Mouse (Mus musculus): ENCODE results near the gene Mthfd2. TPM values are rescaled to one million over a fixed set of nuclear protein-coding genes. Genes with fewer than 3 reads are reported as not detected.

The Mthfd2 gene
- polyA plus RNA-seq (2012; rRNA removed) (28.5 and 44.4 TPM in 2 replicates), polyA plus RNA-seq (2014; fragmentation: Nextera tagmentation; extraction: Ambion mirVana) (66.0 and 67.7 TPM in 2 replicates)

GRCm38 (mm10) chr6:83325525-83326393, at the start of gene Mthfd2, which contains the start of gene Mob1a:
Gene Mthfd2 (minus strand): TSS chr6:83325908.
Gene Mob1a (plus strand): TSS chr6:83326016.
- peak within 1 kb of the TSS; percentile 96 for H3K9ac ChIP-seq (replicated peaks)
- under 1% methylated on average over 62 of the region's 65 CpGs for WGBS (ENCODE audit: insufficient replicate concordance)
- peak within 1 kb of the TSS; percentile 97 for H3K4me2 ChIP-seq (ENCODE audit: low read depth)
- peak within 1 kb of the TSS; percentile 93 for H3K27ac ChIP-seq
- ATAC-seq (ENCODE audit: insufficient read depth) (peak; percentile 98), DNase-seq (ENCODE audit: low read depth in 3 of 3, low spot score in 3 of 3) (peak; percentile 95 to 96 (median 95))
- peaks cover 28% of the 10 kb centered on the region for H3K36me3 ChIP-seq (replicated peaks; ENCODE audit: control insufficient read depth, insufficient read depth, low read depth)
- TF ChIP-seq CTCF (IDR thresholded peaks at IDR 0.05; ENCODE audit: low read depth) (no peak), EP300 (IDR thresholded peaks at IDR 0.05; ENCODE audit: low read depth) (peak; percentile 87)
- H3K27me3 ChIP-seq (ENCODE audit: control insufficient read depth, insufficient read depth, low read length), result no peaks in the 10 kb centered on the region
- H3K4me1 ChIP-seq (replicated peaks; ENCODE audit: control insufficient read depth in 2 of 2, insufficient read depth in 2 of 2, low read length in 1 of 2), result peaks cover 15 to 17% of the 10 kb centered on the region in 2 experiments
- peak within 1 kb of the TSS; percentile 95 to 98 for H3K4me3 ChIP-seq (ENCODE audit: insufficient read depth in 1 of 2, low read depth in 2 of 2, low read length in 2 of 2)
- no peaks in the 10 kb centered on the region for H3K9me3 ChIP-seq (ENCODE audit: control insufficient read depth, low read length)

DNA sequence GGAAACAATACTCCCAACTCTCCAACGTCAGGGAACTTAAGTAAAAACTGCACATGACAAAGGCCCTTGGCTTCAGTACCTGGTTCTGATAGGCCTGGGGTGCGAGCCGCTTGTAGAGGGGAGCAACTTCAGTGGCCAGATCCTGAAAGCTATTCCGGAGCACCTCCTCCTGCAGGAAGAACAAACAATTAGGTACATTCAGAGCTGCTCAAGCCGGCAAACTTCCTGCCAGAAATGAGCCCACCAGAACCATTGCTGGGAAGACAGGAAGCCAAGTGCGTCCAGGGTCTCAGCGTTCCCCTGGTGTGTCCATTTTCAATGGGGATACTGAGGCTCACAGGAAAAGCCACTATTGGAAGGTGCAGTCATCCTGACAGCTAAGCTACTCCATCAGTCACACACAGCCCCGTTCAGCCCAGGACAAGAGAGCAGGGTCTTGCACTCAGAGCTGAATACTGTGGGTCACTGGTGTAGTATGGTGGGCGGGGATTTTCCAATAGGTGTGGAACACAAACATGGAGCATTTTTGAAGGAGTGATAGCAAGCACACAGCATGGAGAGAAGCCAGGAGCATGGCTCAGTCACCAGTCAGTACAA, 48.1 kb upstream of the Mthfd2 start:
- no peak for TF ChIP-seq EP300 (IDR thresholded peaks at IDR 0.05; ENCODE audit: low read depth)
- TF ChIP-seq CTCF (IDR thresholded peaks at IDR 0.05; ENCODE audit: low read depth), result no peak
- Histone ChIP-seq H3K27me3 (ENCODE audit: control insufficient read depth, insufficient read depth, low read length) (no peaks in the 10 kb centered on the region), H3K4me1 (replicated peaks; ENCODE audit: control insufficient read depth in 2 of 2, insufficient read depth in 2 of 2, low read length in 1 of 2) (no peaks in the 10 kb centered on the region), H3K9me3 (ENCODE audit: control insufficient read depth, low read length) (no peaks in the 10 kb centered on the region), H3K4me2 (ENCODE audit: low read depth) (no peak overlapping the region), H3K4me3 (ENCODE audit: insufficient read depth in 1 of 2, low read depth in 2 of 2, low read length in 2 of 2) (no peak overlapping the region), H3K27ac (no peak overlapping the region), H3K9ac (replicated peaks) (no peak overlapping the region), H3K36me3 (replicated peaks; ENCODE audit: control insufficient read depth, insufficient read depth, low read depth) (peaks cover 37% of the 10 kb centered on the region)
- ATAC-seq (ENCODE audit: insufficient read depth) (no peak), DNase-seq (ENCODE audit: low read depth in 3 of 3, low spot score in 3 of 3) (no peak)
- 73% methylated on average over 9 of the region's 9 CpGs for WGBS (ENCODE audit: insufficient replicate concordance)

- Histone ChIP-seq H3K27me3 (ENCODE audit: control insufficient read depth, insufficient read depth, low read length) (no peaks in the 10 kb centered on the region), H3K4me1 (replicated peaks; ENCODE audit: control insufficient read depth in 2 of 2, insufficient read depth in 2 of 2, low read length in 1 of 2) (no peaks in the 10 kb centered on the region), H3K9ac (replicated peaks) (no peak overlapping the region), H3K27ac (no peak overlapping the region), H3K4me3 (ENCODE audit: insufficient read depth in 1 of 2, low read depth in 2 of 2, low read length in 2 of 2) (no peak overlapping the region), H3K9me3 (ENCODE audit: control insufficient read depth, low read length) (no peaks in the 10 kb centered on the region), H3K36me3 (replicated peaks; ENCODE audit: control insufficient read depth, insufficient read depth, low read depth) (peaks cover 37% of the 10 kb centered on the region), H3K4me2 (ENCODE audit: low read depth) (no peak overlapping the region)
- DNase-seq (ENCODE audit: low read depth in 3 of 3, low spot score in 3 of 3) (no peak), ATAC-seq (ENCODE audit: insufficient read depth) (no peak)
- 68% methylated on average over 3 of the region's 3 CpGs for WGBS (ENCODE audit: insufficient replicate concordance)
- TF ChIP-seq CTCF (IDR thresholded peaks at IDR 0.05; ENCODE audit: low read depth) (no peak), EP300 (IDR thresholded peaks at IDR 0.05; ENCODE audit: low read depth) (no peak)
These were observed 45.6 kb upstream of the Mthfd2 start for GRCm38 (mm10) chr6:83371350-83371749.

GRCm38 (mm10) chr6:83370316-83370965, 44.7 kb upstream of the Mthfd2 start:
- TF ChIP-seq EP300 (IDR thresholded peaks at IDR 0.05; ENCODE audit: low read depth), result no peak
- no peak for TF ChIP-seq CTCF (IDR thresholded peaks at IDR 0.05; ENCODE audit: low read depth)
- Histone ChIP-seq H3K4me1 (replicated peaks; ENCODE audit: control insufficient read depth in 2 of 2, insufficient read depth in 2 of 2, low read length in 1 of 2) (no peaks in the 10 kb centered on the region), H3K36me3 (replicated peaks; ENCODE audit: control insufficient read depth, insufficient read depth, low read depth) (peaks cover 32% of the 10 kb centered on the region)

More at GRCm38 (mm10) chr6:83370316-83370965, 44.7 kb upstream of the Mthfd2 start:
- Histone ChIP-seq H3K9me3 (ENCODE audit: control insufficient read depth, low read length) (no peaks in the 10 kb centered on the region), H3K4me2 (ENCODE audit: low read depth) (no peak overlapping the region), H3K9ac (replicated peaks) (no peak overlapping the region), H3K4me3 (ENCODE audit: insufficient read depth in 1 of 2, low read depth in 2 of 2, low read length in 2 of 2) (no peak overlapping the region), H3K27me3 (ENCODE audit: control insufficient read depth, insufficient read depth, low read length) (no peaks in the 10 kb centered on the region), H3K27ac (no peak overlapping the region)
- ATAC-seq (ENCODE audit: insufficient read depth), result no peak
- WGBS (ENCODE audit: insufficient replicate concordance), result 82% methylated on average over 21 of the region's 21 CpGs
- DNase-seq (ENCODE audit: low read depth in 3 of 3, low spot score in 3 of 3), result no peak

All from liver, embryonic 14.5 days (tissue).